Mouse (Mus musculus): ENCODE data around the gene Smtn.

DNA sequence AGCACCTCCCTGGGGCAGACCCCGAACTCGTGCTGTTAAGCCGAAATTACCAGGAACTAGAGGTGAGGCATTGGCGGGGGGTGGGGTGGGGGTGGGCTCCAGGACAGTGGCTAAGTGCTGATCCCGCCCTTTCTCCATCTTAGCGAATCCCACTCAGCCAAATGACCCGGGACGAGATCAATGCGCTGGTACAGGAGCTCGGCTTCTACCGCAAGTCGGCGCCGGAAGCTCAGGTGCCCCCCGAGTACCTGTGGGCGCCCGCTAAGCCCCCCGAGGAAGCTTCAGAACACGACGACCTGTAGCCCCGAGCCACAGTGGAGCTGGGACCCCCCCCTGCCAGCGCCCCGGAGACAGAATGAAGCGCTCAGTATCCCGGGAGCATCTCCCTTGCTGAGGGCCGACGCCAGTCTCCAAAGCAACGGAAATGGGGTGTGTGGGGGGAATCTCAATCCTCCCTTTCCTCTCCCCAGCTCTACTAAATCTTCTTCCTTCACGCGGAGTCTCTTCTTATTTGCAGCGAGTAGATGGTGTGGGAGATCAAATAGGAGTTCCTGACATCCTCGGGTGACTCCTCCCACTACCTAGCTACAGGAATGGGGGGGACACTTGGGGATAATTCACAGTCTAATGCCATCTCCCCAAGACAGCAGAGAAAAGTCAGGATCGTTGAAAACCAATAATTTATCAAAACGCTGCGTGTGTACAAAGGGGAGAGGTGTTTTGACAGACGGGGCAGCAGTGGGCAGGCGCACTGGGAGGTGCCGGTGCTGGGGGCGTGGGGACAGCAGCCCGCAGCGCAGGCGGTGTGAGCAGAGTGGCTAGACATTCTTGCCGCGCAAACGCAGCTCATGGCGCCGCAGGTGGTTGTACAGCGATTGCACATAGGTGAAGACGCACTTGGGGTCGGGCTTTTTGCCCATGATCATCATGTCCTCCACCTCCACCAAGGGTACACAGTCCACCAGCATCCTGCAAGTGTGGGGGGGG lies 23.3 kb downstream of the Smtn start:
- TF ChIP-seq CTCF (IDR thresholded peaks at IDR 0.05; ENCODE audit: low read depth, low read length) (no peak), EP300 (IDR thresholded peaks at IDR 0.05; ENCODE audit: insufficient read depth, low read depth, low read length) (no peak), POLR2A (IDR thresholded peaks at IDR 0.05; ENCODE audit: insufficient read depth, low read length) (no peak)

Measured in ES-Bruce4 (cell line).